Mouse (Mus musculus): Measurements from ENCODE around the gene Elof1. TPM values are rescaled to one million over a fixed set of nuclear protein-coding genes. Genes with fewer than 3 reads are reported as not detected.

The Elof1 gene
- polyA plus RNA-seq, 1 experiment: 138 TPM

- TF ChIP-seq POLR2A (IDR thresholded peaks at IDR 0.05; ENCODE audit: borderline replicate concordance, extremely low read depth, insufficient read depth, insufficient read length, poor library complexity, severe bottlenecking) (no peak), CTCF (IDR thresholded peaks at IDR 0.05; ENCODE audit: borderline replicate concordance, extremely low read depth, insufficient read depth, insufficient read length) (no peak)
- peak; percentile 73 for DNase-seq (ENCODE audit: low read depth)
Measured at GRCm38 (mm10) chr9:22064341-22064740, 52.6 kb downstream of the Elof1 start.

Other genes with a start within 250 kb of the Elof1 start
- gene Rab3d, start 199.0 kb downstream of the Elof1 start, polyA plus RNA-seq (2012; rRNA removed): 23.3 and 34.1 TPM in 2 replicates
- gene Ccdc159, start 189.7 kb downstream of the Elof1 start, polyA plus RNA-seq (2012; rRNA removed): 15.7 and 16.1 TPM in 2 replicates
- 28.6 and 46.8 TPM in 2 replicates for gene Tmem205, start 189.6 kb downstream of the Elof1 start, polyA plus RNA-seq (2012; rRNA removed)
- gene Plppr2, start 180.1 kb downstream of the Elof1 start, polyA plus RNA-seq (2012; rRNA removed): 179 and 182 TPM in 2 replicates
- 7.3 and 8.7 TPM in 2 replicates for gene Swsap1, start 161.4 kb downstream of the Elof1 start, polyA plus RNA-seq (2012; rRNA removed)
- 2.1 and 2.3 TPM in 2 replicates for gene Epor, start 153.7 kb downstream of the Elof1 start, polyA plus RNA-seq (2012; rRNA removed)
- 1.8 and 2.3 TPM in 2 replicates for gene Rgl3, start 127.7 kb downstream of the Elof1 start, polyA plus RNA-seq (2012; rRNA removed)
- gene Ccdc151, start 114.5 kb downstream of the Elof1 start, polyA plus RNA-seq (2012; rRNA removed): 5.2 and 6.7 TPM in 2 replicates
- gene Prkcsh, start 114.4 kb downstream of the Elof1 start, polyA plus RNA-seq (2012; rRNA removed): 121 and 126 TPM in 2 replicates
- 203 and 265 TPM in 2 replicates for gene Elavl3, start 65.1 kb downstream of the Elof1 start, polyA plus RNA-seq (2012; rRNA removed)
- not detected in 2 replicates for gene Gm49318, start 45.9 kb downstream of the Elof1 start, polyA plus RNA-seq (2012; rRNA removed)
- gene Zfp653, start 45.8 kb downstream of the Elof1 start, polyA plus RNA-seq (2012; rRNA removed): 49.1 and 62.1 TPM in 2 replicates
- gene Ecsit, start 31.7 kb downstream of the Elof1 start, polyA plus RNA-seq (2012; rRNA removed): 51.3 and 57.7 TPM in 2 replicates
- 0.35 and 0.55 TPM in 2 replicates for gene Cnn1, start 18.0 kb downstream of the Elof1 start, polyA plus RNA-seq (2012; rRNA removed)
- gene Acp5, start 18.5 kb upstream of the Elof1 start, polyA plus RNA-seq (2012; rRNA removed): 1.2 and 1.4 TPM in 2 replicates
- gene Pigyl, start 39.7 kb upstream of the Elof1 start, polyA plus RNA-seq (2012; rRNA removed): 62.4 and 82.8 TPM in 2 replicates
- 0.03 and 0.15 TPM in 2 replicates for gene Zfp872, start 70.9 kb upstream of the Elof1 start, polyA plus RNA-seq (2012; rRNA removed)
- gene Zfp809, start 108.5 kb upstream of the Elof1 start, polyA plus RNA-seq (2012; rRNA removed): 6.2 and 8.6 TPM in 2 replicates
- 3.8 and 4.5 TPM in 2 replicates for gene Zfp599, start 142.7 kb upstream of the Elof1 start, polyA plus RNA-seq (2012; rRNA removed)
- gene Zfp810, start 190.5 kb upstream of the Elof1 start, polyA plus RNA-seq (2012; rRNA removed): 36.4 and 37.1 TPM in 2 replicates

Measured in brain, embryonic 14.5 days (tissue).